Mouse (Mus musculus): ENCODE results near the gene Alox5ap. TPM values are rescaled to one million over a fixed set of nuclear protein-coding genes. Genes with fewer than 3 reads are reported as not detected.

Gene Alox5ap
- polyA plus RNA-seq, 1 experiment, result 67.4 TPM

- TF ChIP-seq CTCF (IDR thresholded peaks at IDR 0.05; ENCODE audit: extremely low read depth, insufficient read depth, insufficient read length, insufficient replicate concordance) (no peak), POLR2A (IDR thresholded peaks at IDR 0.05; ENCODE audit: low read depth, low read length) (no peak)
- Histone ChIP-seq H3K27ac (ENCODE audit: insufficient read depth, low read length) (no peak overlapping the region), H3K4me3 (ENCODE audit: extremely low read depth, insufficient read depth, insufficient read length) (no peak overlapping the region), H3K4me1 (ENCODE audit: control insufficient read depth, insufficient read depth, insufficient read length) (no peaks in the 10 kb centered on the region), H3K27me3 (ENCODE audit: control insufficient read depth, insufficient read depth, low read length) (no peaks in the 10 kb centered on the region), H3K36me3 (ENCODE audit: control insufficient read depth, insufficient read depth, low read length) (no peaks in the 10 kb centered on the region)
- no peak for DNase-seq (ENCODE audit: low read depth in 1 of 2, low spot score in 2 of 2)
- 82% methylated on average over 4 of the region's 4 CpGs for WGBS
Observed at GRCm38 (mm10) chr5:149332787-149333186, 68.2 kb downstream of the Alox5ap start.

DNA sequence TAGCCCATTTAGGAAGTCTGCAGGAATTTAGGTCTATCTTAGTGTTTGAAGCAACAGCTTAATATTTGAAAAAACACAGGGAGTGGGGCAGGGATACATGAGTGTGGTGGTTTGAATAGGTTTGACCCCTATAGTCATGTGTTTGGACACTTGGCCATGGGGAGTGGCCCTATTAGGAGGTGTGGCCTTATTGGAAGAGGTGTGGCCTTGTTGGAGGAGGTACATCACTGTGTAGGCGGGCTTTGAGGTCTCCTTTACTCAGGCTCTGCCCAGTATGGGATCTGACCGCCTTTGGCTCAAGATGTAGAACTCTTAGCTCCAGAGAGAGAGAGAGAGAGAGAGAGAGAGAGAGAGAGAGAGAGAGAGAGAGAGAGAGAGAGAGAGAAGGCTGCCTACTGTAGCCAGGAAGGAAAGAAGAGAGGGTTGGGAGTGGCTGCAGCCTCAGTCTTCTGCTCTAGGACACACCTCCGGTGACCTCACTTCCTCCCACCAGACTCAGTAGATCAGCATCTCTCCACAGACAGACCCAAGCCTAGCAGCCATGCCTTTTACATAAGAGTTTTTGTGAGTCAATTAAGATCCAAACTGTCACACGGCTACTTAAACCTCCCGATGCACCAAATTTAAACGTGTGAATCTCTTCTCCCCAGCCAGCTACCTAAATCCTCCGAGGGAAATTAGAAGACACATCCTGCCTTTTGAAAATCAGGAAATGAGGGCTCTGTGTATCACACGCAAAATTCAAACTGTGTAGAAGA lies 69.6 kb downstream of the Alox5ap start:
- 56% methylated on average over 8 of the region's 8 CpGs for WGBS
- H3K4me1 ChIP-seq (ENCODE audit: control insufficient read depth, insufficient read depth, insufficient read length), result no peaks in the 10 kb centered on the region
- no peak overlapping the region for H3K27ac ChIP-seq (ENCODE audit: insufficient read depth, low read length)
- H3K27me3 ChIP-seq (ENCODE audit: control insufficient read depth, insufficient read depth, low read length), result no peaks in the 10 kb centered on the region
- no peaks in the 10 kb centered on the region for H3K36me3 ChIP-seq (ENCODE audit: control insufficient read depth, insufficient read depth, low read length)
- TF ChIP-seq POLR2A (IDR thresholded peaks at IDR 0.05; ENCODE audit: low read depth, low read length) (no peak), CTCF (IDR thresholded peaks at IDR 0.05; ENCODE audit: extremely low read depth, insufficient read depth, insufficient read length, insufficient replicate concordance) (no peak)
- H3K4me3 ChIP-seq (ENCODE audit: extremely low read depth, insufficient read depth, insufficient read length), result no peak overlapping the region
- DNase-seq (ENCODE audit: low read depth in 1 of 2, low spot score in 2 of 2), result no peak

- whole genome bisulfite sequencing, result 46% methylated on average over 12 of the region's 12 CpGs
Observed at GRCm38 (mm10) chr5:149335009-149335408, 70.4 kb downstream of the Alox5ap start.

DNA sequence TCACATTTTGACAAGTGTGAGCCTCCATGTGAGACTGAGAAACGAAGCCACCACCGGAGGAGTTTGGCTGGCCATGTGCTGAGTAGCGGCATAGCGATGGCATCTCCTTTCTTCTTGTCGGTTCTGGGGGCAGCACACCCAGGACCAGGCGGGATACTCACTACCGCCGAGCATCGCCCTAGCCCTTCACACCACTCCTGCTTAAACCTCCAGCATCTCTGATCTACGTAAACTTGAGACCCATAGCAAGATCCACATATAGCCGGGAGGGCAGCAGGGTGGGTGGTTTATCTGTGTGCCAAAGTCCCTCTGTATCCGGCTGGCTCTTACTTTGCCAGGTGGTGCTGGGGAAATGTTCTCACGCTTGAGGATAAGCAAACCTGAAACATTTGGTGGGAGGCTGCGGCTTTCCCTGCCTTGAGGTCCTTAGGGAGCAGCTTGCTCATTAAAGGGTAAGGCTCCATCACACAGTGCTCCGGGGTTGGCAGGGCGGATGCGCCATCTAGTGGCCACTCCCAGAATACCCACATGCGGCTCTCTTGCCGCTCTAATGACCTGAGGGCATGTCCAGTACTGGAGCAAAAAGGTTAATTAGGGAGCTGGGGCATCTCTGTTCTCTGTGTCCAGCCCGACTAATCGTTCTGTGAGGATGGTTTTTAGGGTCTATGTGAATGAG lies 71.1 kb downstream of the Alox5ap start:
- DNase-seq (ENCODE audit: low read depth in 1 of 2, low spot score in 2 of 2), result peak; percentile 30 to 73
- H3K27ac ChIP-seq (ENCODE audit: insufficient read depth, low read length), result no peak overlapping the region
- H3K4me1 ChIP-seq (ENCODE audit: control insufficient read depth, insufficient read depth, insufficient read length), result no peaks in the 10 kb centered on the region
- H3K27me3 ChIP-seq (ENCODE audit: control insufficient read depth, insufficient read depth, low read length), result no peaks in the 10 kb centered on the region
- no peak overlapping the region for H3K4me3 ChIP-seq (ENCODE audit: extremely low read depth, insufficient read depth, insufficient read length)
- H3K36me3 ChIP-seq (ENCODE audit: control insufficient read depth, insufficient read depth, low read length), result no peaks in the 10 kb centered on the region
- 60% methylated on average over 21 of the region's 21 CpGs for WGBS
- TF ChIP-seq CTCF (IDR thresholded peaks at IDR 0.05; ENCODE audit: extremely low read depth, insufficient read depth, insufficient read length, insufficient replicate concordance), result peak; percentile 91
- TF ChIP-seq POLR2A (IDR thresholded peaks at IDR 0.05; ENCODE audit: low read depth, low read length), result no peak

More at GRCm38 (mm10) chr5:149335009-149335408, 70.4 kb downstream of the Alox5ap start:
- TF ChIP-seq POLR2A (IDR thresholded peaks at IDR 0.05; ENCODE audit: low read depth, low read length) (no peak), CTCF (IDR thresholded peaks at IDR 0.05; ENCODE audit: extremely low read depth, insufficient read depth, insufficient read length, insufficient replicate concordance) (no peak)
- no peak overlapping the region for H3K27ac ChIP-seq (ENCODE audit: insufficient read depth, low read length)
- no peak for DNase-seq (ENCODE audit: low read depth in 1 of 2, low spot score in 2 of 2)
- no peaks in the 10 kb centered on the region for H3K36me3 ChIP-seq (ENCODE audit: control insufficient read depth, insufficient read depth, low read length)
- no peaks in the 10 kb centered on the region for H3K4me1 ChIP-seq (ENCODE audit: control insufficient read depth, insufficient read depth, insufficient read length)
- no peaks in the 10 kb centered on the region for H3K27me3 ChIP-seq (ENCODE audit: control insufficient read depth, insufficient read depth, low read length)
- no peak overlapping the region for H3K4me3 ChIP-seq (ENCODE audit: extremely low read depth, insufficient read depth, insufficient read length)

DNA sequence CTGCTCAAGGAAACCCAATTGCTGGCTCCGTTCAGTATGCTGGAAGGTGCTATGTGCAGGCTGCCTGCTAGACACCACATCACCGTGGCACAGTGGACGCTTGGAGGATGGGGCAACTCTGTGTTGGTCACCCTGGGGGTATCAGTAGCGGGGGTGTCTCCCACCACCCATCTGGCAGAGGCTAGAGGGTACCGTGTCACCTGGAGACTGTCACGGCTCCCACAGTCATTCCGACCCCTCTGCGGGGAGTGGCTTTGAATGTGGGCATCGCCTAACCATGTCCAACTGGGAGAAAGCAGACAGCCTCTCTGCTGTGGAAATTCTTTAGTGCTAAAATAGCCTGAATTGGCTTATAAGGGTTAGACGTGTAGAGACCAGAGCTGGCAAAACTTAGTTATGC lies 72.6 kb downstream of the Alox5ap start:
- DNase-seq (ENCODE audit: low read depth in 1 of 2, low spot score in 2 of 2), result no peak
- WGBS, result 93% methylated on average over 10 of the region's 10 CpGs

More for the DNA sequence above, 72.6 kb downstream of the Alox5ap start:
- no peaks in the 10 kb centered on the region for H3K4me1 ChIP-seq (ENCODE audit: control insufficient read depth, insufficient read depth, insufficient read length)
- TF ChIP-seq CTCF (IDR thresholded peaks at IDR 0.05; ENCODE audit: extremely low read depth, insufficient read depth, insufficient read length, insufficient replicate concordance), result no peak
- TF ChIP-seq POLR2A (IDR thresholded peaks at IDR 0.05; ENCODE audit: low read depth, low read length), result no peak
- H3K36me3 ChIP-seq (ENCODE audit: control insufficient read depth, insufficient read depth, low read length), result no peaks in the 10 kb centered on the region
- H3K4me3 ChIP-seq (ENCODE audit: extremely low read depth, insufficient read depth, insufficient read length), result no peak overlapping the region
- H3K27ac ChIP-seq (ENCODE audit: insufficient read depth, low read length), result no peak overlapping the region
- H3K27me3 ChIP-seq (ENCODE audit: control insufficient read depth, insufficient read depth, low read length), result no peaks in the 10 kb centered on the region

Other genes starting within 250 kb of the Alox5ap start
- 7.8 and 8.5 TPM in 2 replicates for gene Uspl1, start 80.4 kb upstream of the Alox5ap start, polyA plus RNA-seq (2012; rRNA removed)
- 18.9 and 21.6 TPM in 2 replicates for gene Hmgb1, start 80.3 kb upstream of the Alox5ap start, polyA plus RNA-seq (2012; rRNA removed)
- 0.57 and 1.1 TPM in 2 replicates for gene Medag, start 147.0 kb downstream of the Alox5ap start, polyA plus RNA-seq (2012; rRNA removed)
- not detected in 2 replicates for gene Tex26, start 174.9 kb downstream of the Alox5ap start, polyA plus RNA-seq (2012; rRNA removed)

All from spleen, adult 2 months (tissue).